Mouse (Mus musculus): ENCODE measurements around the gene Reln.

- TF ChIP-seq GATA1 (IDR thresholded peaks at IDR 0.05; ENCODE audit: low read length) = no peak
- TF ChIP-seq TAL1 (IDR thresholded peaks at IDR 0.05; ENCODE audit: low read length) = no peak
Measured at GRCm38 (mm10) chr5:21931151-21931550, 413.4 kb downstream of the Reln start.

All from erythroblast, embryonic 14.5 days (primary cell).